Mouse (Mus musculus) heart, embryonic 13.5 days (tissue): ENCODE results near the gene Spint2. TPM values are rescaled to one million over a fixed set of nuclear protein-coding genes. Genes with fewer than 3 reads are reported as not detected.
A peak's percentile ranks its signal among the peaks of the same experiment; 100 is the strongest.

Source experiments
- ATAC-seq: fragments of 200-750 bp; cut with Nextera tagmentation; 2 replicates; pipeline ENCODE4 v1.8.0; 2017; ENCODE audit warnings: moderate TSS enrichment; ENCODE audit not compliant: insufficient number of reproducible peaks, low FRiP score, low TSS enrichment; ENCODE audit errors: extremely low read depth
- H3K27ac ChIP-seq: fragments of 300-500 bp; sonication (generic); replicated peaks from 2 replicates; pipeline ENCODE4 v1.5.1; 2015; ENCODE audit warnings: moderate library complexity, mild to moderate bottlenecking, inconsistent platforms
- H3K27me3 ChIP-seq: fragments of 300-500 bp; sonication (generic); replicated peaks from 2 replicates; pipeline ENCODE4 v1.6.1; 2015; ENCODE audit warnings: mild to moderate bottlenecking, inconsistent platforms
- H3K36me3 ChIP-seq: fragments of 300-500 bp; sonication (generic); 2 replicates; pipeline ENCODE4 v1.6.1; 2015; ENCODE audit warnings: mild to moderate bottlenecking, inconsistent platforms
- H3K4me1 ChIP-seq: fragments of 300-500 bp; sonication (generic); 2 replicates; pipeline ENCODE4 v1.6.1; 2015; ENCODE audit warnings: inconsistent platforms
- H3K4me2 ChIP-seq: fragments of 300-500 bp; sonication (generic); 2 replicates; pipeline ENCODE4 v1.6.1; 2015; ENCODE audit warnings: inconsistent platforms, mild to moderate bottlenecking, moderate library complexity
- H3K4me3 ChIP-seq: fragments of 300-500 bp; sonication (generic); 2 replicates; pipeline ENCODE4 v1.5.1; 2015; ENCODE audit warnings: moderate library complexity, mild to moderate bottlenecking, inconsistent platforms
- H3K9ac ChIP-seq: fragments of 300-500 bp; sonication (generic); 2 replicates; pipeline ENCODE4 v1.6.1; 2015; ENCODE audit warnings: inconsistent platforms, mild to moderate bottlenecking, moderate library complexity
- H3K9me3 ChIP-seq: fragments of 300-500 bp; sonication (generic); 2 replicates; pipeline ENCODE4 v1.6.1; 2016; ENCODE audit warnings: inconsistent platforms
- WGBS: fragments of 180-500 bp; shearing (Covaris S2); methylation state at CpG from one replicate; pipeline ENCODE4 v1.1.7; 2015; ENCODE audit warnings: mixed read lengths; 5-methylcytosine and 5-hydroxymethylcytosine counted together
- polyA plus RNA-seq: library from polyadenylated mRNA; unstranded; fragments of >200 nt; fragmentation: Nextera tagmentation; extraction: Ambion mirVana; gene quantifications from 2 replicates; pipeline ENCODE4 v1.2.1, GENCODE M21; 2015

The Spint2 gene
- polyA plus RNA-seq, 1 experiment from 2014 or later, result 111 TPM

DNA sequence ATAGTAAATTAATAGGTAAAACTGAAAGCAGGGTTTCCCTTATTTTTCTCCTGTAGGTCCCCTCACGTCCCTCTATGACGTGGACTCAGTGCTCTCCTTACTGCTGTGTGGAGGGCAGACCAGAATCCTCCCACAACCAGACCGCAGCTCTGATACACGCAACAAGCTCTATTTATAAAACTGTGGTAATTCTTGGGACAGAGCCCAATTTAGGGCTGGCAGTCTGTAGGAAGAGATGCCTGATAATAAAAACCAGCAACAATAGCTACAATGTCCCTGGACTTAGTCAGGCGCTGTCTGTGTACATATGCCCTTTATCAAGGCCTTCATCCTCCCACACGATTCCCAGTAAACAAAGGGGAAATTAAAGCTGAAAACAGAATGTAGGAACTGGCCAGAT lies 48.0 kb downstream of the Spint2 start:
- whole genome bisulfite sequencing, result 18% methylated on average over 6 of the region's 6 CpGs
- H3K4me2 ChIP-seq, result peak overlapping the region; percentile 95
- H3K9ac ChIP-seq, result peak overlapping the region; percentile 34

DNA sequence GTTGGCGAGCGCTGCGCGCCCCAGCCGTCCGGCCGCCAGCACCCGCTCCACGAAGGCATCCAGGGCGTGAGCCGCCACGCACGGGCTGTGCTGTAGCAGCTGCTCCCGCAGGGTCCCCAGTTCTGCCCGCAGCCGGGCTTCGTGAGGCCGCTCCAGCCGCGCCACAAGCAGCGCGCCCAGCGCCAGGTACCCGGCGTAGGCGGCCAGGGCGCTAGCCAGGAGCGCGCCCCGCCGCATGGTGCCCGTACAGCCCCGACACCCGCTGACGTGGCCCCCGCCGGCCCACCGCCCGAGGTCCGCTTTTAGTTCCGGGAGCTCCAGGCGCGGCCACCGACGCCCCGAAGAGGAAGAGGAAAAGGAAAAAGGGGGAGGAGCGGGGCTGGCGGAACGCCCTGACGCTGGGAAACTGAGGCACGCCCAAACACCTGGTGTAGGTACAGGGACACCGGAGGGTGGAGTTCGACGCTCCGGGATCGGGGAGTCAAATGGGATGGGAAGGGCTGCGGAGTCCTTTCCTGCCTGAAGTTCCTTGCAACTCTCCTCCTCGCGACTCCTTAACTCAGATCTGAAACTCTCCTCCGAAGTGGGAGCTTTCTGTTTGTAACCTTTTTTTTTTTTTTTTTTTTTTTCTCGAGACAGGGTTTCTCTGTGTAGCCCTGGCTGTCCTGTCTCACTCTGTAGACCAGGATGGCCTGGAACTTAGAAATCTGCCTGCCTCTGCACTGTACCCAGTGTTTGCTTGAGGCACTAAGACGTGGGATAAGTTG lies 49.3 kb downstream of the Spint2 start, which contains the start of gene Kcnk6:
Kcnk6 (minus strand) TSS at position 269 of the 767 bp plus-strand sequence.
- no peaks in the 10 kb centered on the region for H3K9me3 ChIP-seq
- H3K4me1 ChIP-seq, result peaks cover 41% of the 10 kb centered on the region
- WGBS, result 2% methylated on average over 53 of the region's 62 CpGs
- peak within 1 kb of the TSS; percentile 65 for H3K4me3 ChIP-seq
- H3K9ac ChIP-seq, result peak within 1 kb of the TSS; percentile 85
- H3K4me2 ChIP-seq, result peak within 1 kb of the TSS; percentile 95
- H3K36me3 ChIP-seq, result 0 out of 2 replicates have a peak, but pooled peaks cover 6% of the 10 kb centered on the region
- H3K27ac ChIP-seq, result peak within 1 kb of the TSS; percentile 75
- ATAC-seq, result no peak
- peaks cover 28% of the 10 kb centered on the region for H3K27me3 ChIP-seq

More for the DNA sequence above, 48.0 kb downstream of the Spint2 start:
- 0 out of 2 replicates have a peak, but pooled peaks cover 6% of the 10 kb centered on the region for H3K36me3 ChIP-seq
- H3K27ac ChIP-seq, result peak overlapping the region; percentile 75
- no peaks in the 10 kb centered on the region for H3K9me3 ChIP-seq
- no peak for ATAC-seq
- H3K4me1 ChIP-seq, result peaks cover 46% of the 10 kb centered on the region
- peaks cover 28% of the 10 kb centered on the region for H3K27me3 ChIP-seq
- no peak overlapping the region for H3K4me3 ChIP-seq

DNA sequence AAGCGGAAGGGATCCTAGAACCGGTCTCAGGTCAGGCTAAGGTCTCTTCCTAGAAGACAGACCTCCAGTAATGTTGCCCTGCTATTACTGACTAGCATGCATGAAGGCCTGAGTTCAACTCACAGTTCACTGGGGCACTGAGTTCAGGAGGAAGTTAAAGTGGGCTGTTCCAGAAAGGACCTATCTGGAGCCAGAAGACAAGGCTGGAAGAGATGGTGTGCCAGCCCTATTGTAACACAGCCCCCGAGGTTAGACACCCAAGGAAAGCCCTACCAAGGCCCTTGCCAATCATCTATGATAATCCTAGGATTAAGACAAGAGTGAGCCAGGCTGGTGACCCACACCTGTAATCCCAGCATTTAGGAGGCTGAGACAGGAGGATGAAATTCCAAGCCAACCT lies 50.2 kb downstream of the Spint2 start:
- no peak for ATAC-seq
- 44% methylated on average over 3 of the region's 3 CpGs for WGBS

DNA sequence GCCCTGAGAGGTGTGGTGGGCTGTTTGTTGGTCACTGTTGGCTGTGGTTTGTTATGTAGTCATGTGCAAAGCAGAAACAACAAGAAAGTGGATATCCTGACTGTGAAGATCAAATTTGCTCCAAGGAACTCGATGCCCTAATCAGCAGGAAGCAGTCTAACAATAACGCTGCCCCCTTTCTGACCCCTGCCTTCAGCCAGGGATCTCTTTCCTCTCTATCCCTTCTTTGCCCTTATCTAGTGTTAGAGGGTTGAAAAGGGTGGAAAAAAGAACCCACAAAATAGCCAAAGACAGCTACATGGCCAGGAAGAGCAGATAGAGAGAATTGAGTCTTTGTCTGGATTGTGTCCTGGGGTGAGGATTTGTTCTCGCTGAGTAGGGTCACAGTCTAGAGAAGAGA lies 51.2 kb downstream of the Spint2 start:
- ATAC-seq, result no peak
- peak overlapping the region; percentile 75 for H3K27ac ChIP-seq
- peak overlapping the region; percentile 65 for H3K4me3 ChIP-seq
- H3K9me3 ChIP-seq, result no peaks in the 10 kb centered on the region
- H3K36me3 ChIP-seq, result peaks cover 12% of the 10 kb centered on the region
- H3K9ac ChIP-seq, result no peak overlapping the region
- H3K27me3 ChIP-seq, result peaks cover 28% of the 10 kb centered on the region
- H3K4me1 ChIP-seq, result peaks cover 38% of the 10 kb centered on the region
- 18% methylated on average over 3 of the region's 3 CpGs for WGBS
- H3K4me2 ChIP-seq, result peak overlapping the region; percentile 95

More for the DNA sequence above, 50.2 kb downstream of the Spint2 start:
- peak overlapping the region; percentile 95 for H3K4me2 ChIP-seq
- peak overlapping the region; percentile 65 for H3K4me3 ChIP-seq
- peaks cover 28% of the 10 kb centered on the region for H3K27me3 ChIP-seq
- no peaks in the 10 kb centered on the region for H3K9me3 ChIP-seq
- H3K36me3 ChIP-seq, result peaks cover 7% of the 10 kb centered on the region; the same call in 1 of the 2 replicates
- peak overlapping the region; percentile 85 for H3K9ac ChIP-seq
- H3K27ac ChIP-seq, result peak overlapping the region; percentile 75
- H3K4me1 ChIP-seq, result peaks cover 38% of the 10 kb centered on the region

DNA sequence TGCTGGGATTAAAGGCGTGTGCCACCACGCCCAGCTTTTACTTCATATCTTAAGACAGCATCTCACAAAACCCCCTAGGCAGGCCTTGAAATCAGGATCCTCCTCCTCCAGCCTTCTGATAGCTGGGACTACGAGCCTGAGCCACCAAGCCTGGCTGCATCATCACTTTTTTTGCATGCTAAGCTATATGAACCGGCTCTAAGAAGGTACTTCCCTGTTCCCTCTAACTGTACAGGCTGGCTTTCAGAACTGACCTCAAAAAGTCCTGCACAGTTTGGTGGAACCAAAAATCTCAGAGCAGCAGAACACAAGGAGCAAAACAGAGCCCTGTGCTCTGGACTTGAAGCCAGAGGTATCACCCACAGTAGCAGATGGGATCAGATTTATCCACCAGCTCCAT lies 53.5 kb downstream of the Spint2 start:
- ATAC-seq, result no peak
- Histone ChIP-seq H3K9me3 (no peaks in the 10 kb centered on the region), H3K4me3 (no peak overlapping the region), H3K27ac (no peak overlapping the region), H3K4me1 (peaks cover 29% of the 10 kb centered on the region), H3K36me3 (peaks cover 33% of the 10 kb centered on the region), H3K4me2 (no peak overlapping the region), H3K9ac (no peak overlapping the region), H3K27me3 (peaks cover 32% of the 10 kb centered on the region)
- WGBS, result 65% methylated on average over 4 of the region's 4 CpGs

DNA sequence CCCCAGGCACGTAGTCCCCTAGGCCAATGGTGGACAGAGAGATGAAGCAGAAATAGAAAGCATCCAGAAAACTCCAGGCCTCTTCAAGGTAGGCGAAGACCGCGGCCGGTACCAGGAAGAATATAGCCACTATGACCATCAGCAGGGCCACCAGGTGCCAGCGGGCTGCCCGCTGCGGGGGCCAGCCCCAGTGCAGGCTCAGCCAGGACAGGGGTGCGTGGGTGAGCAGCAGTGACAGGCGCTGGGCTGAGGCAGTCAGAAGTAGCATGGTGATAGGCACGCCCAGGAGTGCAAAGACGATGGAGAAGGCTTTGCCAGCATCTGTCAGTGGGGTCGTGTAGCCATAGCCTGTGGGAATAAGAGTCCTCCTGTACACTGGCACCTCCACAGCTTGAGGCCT lies 56.2 kb downstream of the Spint2 start:
- H3K9me3 ChIP-seq, result peaks cover 5% of the 10 kb centered on the region; the same call in 1 of the 2 replicates
- H3K27me3 ChIP-seq, result peaks cover 8% of the 10 kb centered on the region
- no peak for ATAC-seq
- H3K36me3 ChIP-seq, result peaks cover 53% of the 10 kb centered on the region
- H3K4me3 ChIP-seq, result no peak overlapping the region
- WGBS, result 70% methylated on average over 13 of the region's 13 CpGs
- peaks cover 16% of the 10 kb centered on the region for H3K4me1 ChIP-seq
- no peak overlapping the region for H3K4me2 ChIP-seq
- H3K9ac ChIP-seq, result no peak overlapping the region
- no peak overlapping the region for H3K27ac ChIP-seq

DNA sequence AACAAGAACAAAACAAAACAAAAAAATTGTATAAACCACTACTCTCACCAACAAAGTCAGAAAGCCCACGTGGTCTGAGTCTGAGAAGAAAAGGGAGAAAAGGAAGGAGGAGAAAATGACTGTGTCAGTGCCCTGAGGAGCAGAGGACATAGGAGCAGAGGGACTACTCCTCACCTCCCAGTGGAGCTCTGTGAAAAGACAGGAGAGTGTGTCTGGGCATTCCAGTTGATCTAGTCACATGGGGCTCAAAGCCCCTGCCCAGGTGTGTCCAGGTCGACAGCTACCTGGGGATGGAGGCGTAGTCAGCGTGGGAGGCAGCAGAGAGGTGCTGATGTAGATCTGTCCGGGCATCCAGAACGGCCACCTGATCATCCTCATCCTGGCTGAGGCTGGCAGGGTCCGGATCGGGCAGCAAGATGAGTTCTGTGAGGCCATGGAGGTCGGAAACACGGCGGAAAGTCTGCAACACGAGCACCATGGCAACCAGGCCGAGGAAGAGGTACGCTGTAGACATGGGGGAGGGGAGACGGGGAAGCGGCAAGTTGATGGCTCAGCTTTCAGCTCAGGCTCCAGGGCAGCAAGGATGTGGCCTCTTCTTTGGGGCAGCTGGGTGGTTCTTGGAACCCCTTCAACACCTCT lies 56.8 kb downstream of the Spint2 start:
- no peak overlapping the region for H3K4me2 ChIP-seq
- H3K27ac ChIP-seq, result no peak overlapping the region
- peaks cover 12% of the 10 kb centered on the region for H3K4me1 ChIP-seq
- H3K9ac ChIP-seq, result no peak overlapping the region
- no peak for ATAC-seq
- H3K4me3 ChIP-seq, result no peak overlapping the region
- H3K9me3 ChIP-seq, result peaks cover 12% of the 10 kb centered on the region
- H3K36me3 ChIP-seq, result peaks cover 55% of the 10 kb centered on the region
- 23% methylated on average over 16 of the region's 16 CpGs for WGBS
- H3K27me3 ChIP-seq, result peaks cover 5% of the 10 kb centered on the region

DNA sequence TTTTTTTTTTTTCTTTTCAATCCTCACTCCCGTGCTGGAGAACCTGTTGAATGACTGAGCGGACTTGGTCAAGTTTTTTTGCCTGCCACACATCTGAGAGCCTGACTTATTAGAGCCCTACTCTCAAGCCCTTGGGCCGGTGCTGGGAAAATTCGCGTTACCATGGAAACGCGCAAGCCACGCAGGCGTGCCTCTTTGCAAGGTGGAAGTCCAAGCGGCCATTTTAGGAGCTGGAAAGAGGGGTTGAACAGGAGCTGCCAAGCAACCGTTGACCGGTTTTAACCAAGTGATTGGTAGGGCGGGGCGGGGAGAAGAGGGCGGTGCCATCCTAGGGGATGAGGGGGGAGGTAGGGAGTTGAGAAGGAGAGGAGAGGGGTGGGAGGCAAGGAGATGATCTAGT lies 66.9 kb downstream of the Spint2 start:
- H3K9ac ChIP-seq, result no peak overlapping the region
- H3K4me1 ChIP-seq, result peaks cover 8% of the 10 kb centered on the region; the same call in 1 of the 2 replicates
- no peak overlapping the region for H3K4me3 ChIP-seq
- H3K36me3 ChIP-seq, result peaks cover 26% of the 10 kb centered on the region
- no peak overlapping the region for H3K27ac ChIP-seq
- ATAC-seq, result no peak
- 44% methylated on average over 15 of the region's 15 CpGs for WGBS
- H3K4me2 ChIP-seq, result no peak overlapping the region
- H3K27me3 ChIP-seq, result peaks cover 16% of the 10 kb centered on the region
- H3K9me3 ChIP-seq, result peaks cover 19% of the 10 kb centered on the region

DNA sequence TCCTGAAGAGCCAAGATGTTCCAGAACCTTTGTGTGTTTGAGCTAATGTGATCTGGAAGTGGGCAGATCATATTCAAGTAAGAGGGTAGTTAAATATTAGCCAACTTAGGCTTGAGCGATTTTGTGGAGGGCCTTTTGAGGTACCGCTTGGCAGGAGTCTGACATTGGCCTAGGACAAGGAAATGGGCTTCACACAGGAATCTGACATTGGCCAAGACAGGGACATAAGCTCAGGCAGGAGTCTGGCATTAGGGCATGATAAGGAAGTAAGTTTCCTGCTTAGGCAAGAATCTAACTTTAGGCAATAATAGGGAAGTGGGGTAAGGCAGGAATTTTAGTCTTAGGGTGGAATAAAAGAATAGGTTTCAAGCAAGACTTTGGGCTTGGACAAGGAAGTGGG lies 67.5 kb downstream of the Spint2 start:
- Histone ChIP-seq H3K9me3 (peaks cover 14% of the 10 kb centered on the region), H3K4me3 (no peak overlapping the region), H3K36me3 (peaks cover 20% of the 10 kb centered on the region), H3K9ac (no peak overlapping the region), H3K4me1 (peaks cover 8% of the 10 kb centered on the region; the same call in 1 of the 2 replicates), H3K27me3 (peaks cover 16% of the 10 kb centered on the region), H3K27ac (no peak overlapping the region), H3K4me2 (no peak overlapping the region)
- 62% methylated on average over 2 of the region's 2 CpGs for WGBS
- no peak for ATAC-seq

DNA sequence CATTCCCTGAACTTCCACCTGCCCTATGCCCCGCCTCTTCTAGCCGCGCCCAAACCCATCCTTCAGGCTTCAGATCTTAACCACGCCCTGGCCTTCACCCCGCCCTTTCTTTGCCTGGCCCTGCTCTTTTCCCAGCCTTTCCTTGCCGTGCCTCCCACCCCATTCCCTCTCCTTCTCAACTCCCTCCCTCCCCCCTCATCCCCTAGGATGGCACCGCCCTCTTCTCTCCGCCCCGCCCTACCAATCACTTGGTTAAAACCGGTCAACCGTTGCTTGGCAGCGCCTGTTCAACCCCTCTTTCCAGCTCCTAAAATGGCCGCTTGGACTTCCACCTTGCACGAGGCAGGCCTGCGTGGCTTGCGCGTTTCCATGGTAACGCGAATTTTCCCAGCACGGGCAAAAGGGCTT lies 68.0 kb downstream of the Spint2 start, which contains the start of gene Catsperg1:
Catsperg1 (minus strand) TSS at position 361 of the 408 bp plus-strand sequence.
- WGBS, result 5% methylated on average over 20 of the region's 20 CpGs
- ATAC-seq, result peak; percentile 34; the same call in 1 of the 2 replicates
- peak within 1 kb of the TSS; percentile 58 for H3K4me3 ChIP-seq

More for the DNA sequence above, 68.0 kb downstream of the Spint2 start, which contains the start of gene Catsperg1:
- Histone ChIP-seq H3K9ac (no peak within 1 kb of the TSS), H3K9me3 (peaks cover 13% of the 10 kb centered on the region; the same call in 1 of the 2 replicates), H3K36me3 (peaks cover 15% of the 10 kb centered on the region), H3K27ac (no peak within 1 kb of the TSS), H3K4me2 (peak within 1 kb of the TSS; percentile 69), H3K27me3 (peaks cover 16% of the 10 kb centered on the region), H3K4me1 (peaks cover 8% of the 10 kb centered on the region; the same call in 1 of the 2 replicates)
